Mouse (Mus musculus) R1 (cell line): Measurements from ENCODE around the gene Lrrc55.
A peak's percentile ranks its signal among the peaks of the same experiment; 100 is the strongest.
"Not testable (repeated sequence)": the region's sequence is repeated elsewhere in the genome, so short reads cannot be mapped to it uniquely, and the experiment has no call there.

Source experiments
- DNase-seq: peaks from one replicate; pipeline ENCODE4 v3.0.0-alpha.2; 2018; ENCODE audit warnings: low read depth, low spot score

Gene Lrrc55

GRCm38 (mm10) chr2:85196901-85197300 is at the start of gene Lrrc55:
TSS of gene Lrrc55 (minus strand) at chr2:85197197.
- DNase-seq: no peak

- peak; percentile 44 for DNase-seq
Measured at GRCm38 (mm10) chr2:85246506-85247082, 49.6 kb upstream of the Lrrc55 start.

- DNase-seq: no peak
Measured at GRCm38 (mm10) chr2:85245737-85246136, 48.7 kb upstream of the Lrrc55 start.

- DNase-seq: no peak
Measured at GRCm38 (mm10) chr2:85238068-85238667, 41.2 kb upstream of the Lrrc55 start.

GRCm38 (mm10) chr2:85237231-85237630 is 40.2 kb upstream of the Lrrc55 start:
- not testable (repeated sequence) for DNase-seq

- DNase-seq: no peak
Measured at GRCm38 (mm10) chr2:85230771-85231511, 33.9 kb upstream of the Lrrc55 start.

- no peak for DNase-seq
Measured at GRCm38 (mm10) chr2:85229606-85230005, 32.6 kb upstream of the Lrrc55 start.

GRCm38 (mm10) chr2:85227816-85228335 is 30.9 kb upstream of the Lrrc55 start:
- DNase-seq: no peak

- peak; percentile 14 for DNase-seq
Measured at GRCm38 (mm10) chr2:85224221-85225179, 27.5 kb upstream of the Lrrc55 start.

GRCm38 (mm10) chr2:85216606-85217005 is 19.6 kb upstream of the Lrrc55 start:
- no peak for DNase-seq

GRCm38 (mm10) chr2:85213746-85214145 is 16.7 kb upstream of the Lrrc55 start:
- DNase-seq: no peak

GRCm38 (mm10) chr2:85209301-85209700 is 12.3 kb upstream of the Lrrc55 start:
- DNase-seq: no peak

- DNase-seq: no peak
Measured at GRCm38 (mm10) chr2:85205170-85205569, 8.2 kb upstream of the Lrrc55 start.

GRCm38 (mm10) chr2:85198011-85198965 is 1.3 kb upstream of the Lrrc55 start:
- DNase-seq: no peak

GRCm38 (mm10) chr2:85194566-85194965 is 2.4 kb downstream of the Lrrc55 start:
- no peak for DNase-seq

- no peak for DNase-seq
Measured at GRCm38 (mm10) chr2:85187582-85188151, 9.3 kb downstream of the Lrrc55 start.

- DNase-seq: no peak
Measured at GRCm38 (mm10) chr2:85178139-85178800, 18.7 kb downstream of the Lrrc55 start.

- no peak for DNase-seq
Measured at GRCm38 (mm10) chr2:85173545-85173944, 23.5 kb downstream of the Lrrc55 start.

GRCm38 (mm10) chr2:85172763-85173103 is 24.3 kb downstream of the Lrrc55 start:
- no peak for DNase-seq
